Mouse (Mus musculus) forebrain, embryonic 11.5 days (tissue): Measurements from ENCODE around the gene Vkorc1l1. TPM values are rescaled to one million over a fixed set of nuclear protein-coding genes. Genes with fewer than 3 reads are reported as not detected.
A peak's percentile ranks its signal among the peaks of the same experiment; 100 is the strongest.

Experiments
- ATAC-seq: fragments of 200-750 bp; cut with Nextera tagmentation; replicated peaks from 2 replicates; pipeline ENCODE4 v1.8.0; 2017; ENCODE audit warnings: moderate TSS enrichment; ENCODE audit not compliant: low FRiP score
- DNase-seq: peaks from one replicate; pipeline ENCODE4 v3.0.0-alpha.2; 2017; ENCODE audit warnings: low spot score
- H3K27ac ChIP-seq: fragments of 300-500 bp; sonication (generic); 2 replicates; pipeline ENCODE4 v1.5.1; 2014; ENCODE audit warnings: low read depth, low read length
- H3K27me3 ChIP-seq: fragments of 300-500 bp; sonication (generic); 2 replicates; pipeline ENCODE4 v1.6.1; 2014; ENCODE audit warnings: mild to moderate bottlenecking, low read length, mixed read lengths; ENCODE audit not compliant: control insufficient read depth, insufficient read depth
- H3K36me3 ChIP-seq: fragments of 300-500 bp; sonication (generic); 2 replicates; pipeline ENCODE4 v1.6.1; 2014; ENCODE audit warnings: mild to moderate bottlenecking, low read length, moderate library complexity, mixed read lengths; ENCODE audit not compliant: control insufficient read depth, insufficient read depth
- H3K4me1 ChIP-seq: fragments of 300-500 bp; sonication (generic); replicated peaks from 2 replicates; pipeline ENCODE4 v1.6.1; 2014; ENCODE audit warnings: low read length, mixed read lengths; ENCODE audit not compliant: control insufficient read depth, insufficient read depth
- H3K4me2 ChIP-seq: fragments of 300-500 bp; sonication (generic); 2 replicates; pipeline ENCODE4 v1.6.1; 2014; ENCODE audit warnings: low read depth, mild to moderate bottlenecking, low read length, moderate library complexity, mixed read lengths; ENCODE audit not compliant: severe bottlenecking
- H3K4me3 ChIP-seq: fragments of 300-500 bp; sonication (generic); 2 replicates; pipeline ENCODE4 v1.5.1; 2014; ENCODE audit warnings: low read depth, low read length
- H3K9ac ChIP-seq: fragments of 300-500 bp; sonication (generic); 2 replicates; pipeline ENCODE4 v1.6.1; 2014; ENCODE audit warnings: low read length
- H3K9me3 ChIP-seq: fragments of 300-500 bp; sonication (generic); 2 replicates; pipeline ENCODE4 v1.6.1; 2016; ENCODE audit warnings: low read length, mixed read lengths; ENCODE audit not compliant: control insufficient read depth
- WGBS: fragments of 180-500 bp; shearing (Covaris S2); extraction: QIAGEN DNeasy Blood & Tissue Kit; methylation state at CpG from one replicate; pipeline ENCODE4 v1.1.7; 2014; 5-methylcytosine and 5-hydroxymethylcytosine counted together
- polyA plus RNA-seq: library from polyadenylated mRNA; unstranded; fragments of >200 nt; fragmentation: Nextera tagmentation; extraction: Ambion mirVana; gene quantifications from 2 replicates; pipeline ENCODE4 v1.2.1, GENCODE M21; 2014

Gene Vkorc1l1
- polyA plus RNA-seq: 32.1 and 35.7 TPM in 2 replicates

- DNase-seq (peak; percentile 100), ATAC-seq (peak; percentile 96)
- H3K9me3 ChIP-seq: no peaks in the 10 kb centered on the region
- WGBS: under 1% methylated on average over 48 of the region's 59 CpGs
- H3K9ac ChIP-seq: peak within 1 kb of the TSS; percentile 84
- 0 out of 2 replicates have a peak within 1 kb of the TSS, but pooled peaks have one; percentile 37 for H3K27ac ChIP-seq
- H3K36me3 ChIP-seq: no peaks in the 10 kb centered on the region
- H3K4me3 ChIP-seq: peak within 1 kb of the TSS; percentile 82
- peaks cover 7% of the 10 kb centered on the region; the same call in 1 of the 2 replicates for H3K4me1 ChIP-seq
- peak within 1 kb of the TSS; percentile 78 for H3K4me2 ChIP-seq
- H3K27me3 ChIP-seq: no peaks in the 10 kb centered on the region; the same call in 1 of the 2 replicates
Observed at GRCm38 (mm10) chr5:129941495-129942045, at the start of gene Vkorc1l1. Gene Vkorc1l1 (plus strand): TSS chr5:129941970.

DNA sequence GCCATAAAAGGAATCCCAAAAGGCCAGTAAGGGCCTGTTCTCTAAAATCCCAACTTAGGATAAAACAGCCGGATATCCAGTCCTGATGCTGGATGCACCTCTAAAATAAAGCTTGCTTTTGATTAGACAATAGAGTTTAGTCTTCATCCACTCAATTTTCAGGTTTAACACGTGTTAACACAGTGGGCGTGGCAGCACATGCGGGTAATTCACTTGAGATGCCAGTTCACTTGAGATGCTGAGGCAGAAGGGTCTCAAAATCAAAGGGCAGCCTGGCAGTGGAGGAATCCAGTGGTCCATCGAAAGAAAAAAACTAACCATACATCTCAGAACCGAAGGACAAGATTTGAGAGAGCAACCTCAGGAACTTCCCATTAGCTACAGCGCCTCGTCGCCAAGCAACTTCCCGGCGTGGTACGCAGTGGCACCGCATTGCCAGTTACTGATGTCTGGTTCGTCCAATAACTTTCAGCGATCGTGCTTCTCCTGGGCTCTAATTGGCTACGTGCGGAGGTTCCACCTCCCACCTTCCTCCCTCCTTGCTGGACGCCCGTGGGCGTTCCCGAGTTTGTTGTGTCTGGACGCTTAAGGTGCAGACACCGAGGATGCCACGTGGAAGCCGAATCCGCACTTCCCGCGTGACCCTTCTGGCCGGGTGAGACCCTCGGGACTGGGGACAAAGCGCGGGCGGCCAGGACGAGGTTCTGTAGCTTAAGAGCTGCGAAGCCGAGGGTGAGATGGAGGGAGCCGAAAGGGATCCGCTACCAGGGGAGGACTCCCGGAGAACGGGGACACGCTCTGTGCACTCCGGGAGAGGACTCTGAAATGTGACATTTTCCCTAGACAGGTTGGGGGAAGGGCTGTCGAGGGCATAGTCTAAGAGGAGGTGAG, 46.3 kb upstream of the Vkorc1l1 start, which contains the start of gene Zbed5:
Gene Zbed5, plus strand, starts transcription at position 526 of the 891 bp plus-strand sequence.
- no peaks in the 10 kb centered on the region for H3K9me3 ChIP-seq
- 3% methylated on average over 44 of the region's 44 CpGs for WGBS
- no peak within 1 kb of the TSS for H3K27ac ChIP-seq
- no peaks in the 10 kb centered on the region for H3K27me3 ChIP-seq
- no peaks in the 10 kb centered on the region for H3K36me3 ChIP-seq
- peak within 1 kb of the TSS; percentile 51 for H3K4me3 ChIP-seq
- peak within 1 kb of the TSS; percentile 78 for H3K4me2 ChIP-seq
- no peaks in the 10 kb centered on the region for H3K4me1 ChIP-seq
- H3K9ac ChIP-seq: peak within 1 kb of the TSS; percentile 49
- ATAC-seq (peak; percentile 100), DNase-seq (peak; percentile 90)

DNA sequence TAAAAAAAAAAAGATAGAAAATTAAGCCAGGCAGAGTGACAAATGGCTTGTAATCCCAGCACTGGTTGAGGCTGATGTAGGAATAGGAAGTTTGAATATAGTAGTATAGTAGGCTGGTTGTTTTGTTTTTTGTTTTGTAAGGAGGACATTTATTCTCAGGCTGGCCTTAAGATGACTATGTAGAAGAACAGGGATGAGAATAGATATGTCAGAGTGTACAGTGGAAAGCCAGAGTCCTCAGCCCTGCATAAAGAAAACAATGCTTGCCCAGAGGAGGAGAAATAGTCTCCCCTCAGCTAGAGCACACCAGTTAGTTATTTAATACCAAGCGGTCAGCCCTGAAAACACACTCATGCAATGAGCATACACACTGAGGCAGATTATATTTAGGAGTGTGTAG, 43.3 kb upstream of the Vkorc1l1 start, which contains the start of gene Phkg1:
Gene Phkg1, minus strand, starts transcription at position 101 of the 400 bp plus-strand sequence.
- no peak for DNase-seq
- no peak within 1 kb of the TSS for H3K9ac ChIP-seq
- no peak for ATAC-seq
- no peaks in the 10 kb centered on the region for H3K27me3 ChIP-seq
- no peak within 1 kb of the TSS for H3K4me3 ChIP-seq
- WGBS: 93% methylated on average over 1 of the region's 1 CpGs
- no peaks in the 10 kb centered on the region for H3K4me1 ChIP-seq
- no peaks in the 10 kb centered on the region for H3K9me3 ChIP-seq
- no peaks in the 10 kb centered on the region for H3K36me3 ChIP-seq
- H3K27ac ChIP-seq: no peak within 1 kb of the TSS
- no peak within 1 kb of the TSS for H3K4me2 ChIP-seq

GRCm38 (mm10) chr5:129907775-129908174, 34.0 kb upstream of the Vkorc1l1 start:
- H3K9ac ChIP-seq: peak overlapping the region; percentile 76
- H3K27ac ChIP-seq: peak overlapping the region; percentile 68; the same call in 1 of the 2 replicates
- peak overlapping the region; percentile 59 for H3K4me3 ChIP-seq
- ATAC-seq: no peak
- H3K9me3 ChIP-seq: no peaks in the 10 kb centered on the region
- peak overlapping the region; percentile 79 for H3K4me2 ChIP-seq
- 28% methylated on average over 4 of the region's 4 CpGs for WGBS
- H3K27me3 ChIP-seq: no peaks in the 10 kb centered on the region
- DNase-seq: no peak
- no peaks in the 10 kb centered on the region for H3K36me3 ChIP-seq
- H3K4me1 ChIP-seq: no peaks in the 10 kb centered on the region

GRCm38 (mm10) chr5:129908242-129908965, 33.4 kb upstream of the Vkorc1l1 start, which contains the start of gene Nupr1l:
Gene Nupr1l (plus strand): TSS chr5:129908540.
- no peaks in the 10 kb centered on the region for H3K36me3 ChIP-seq
- peak within 1 kb of the TSS; percentile 76 for H3K27ac ChIP-seq
- H3K9me3 ChIP-seq: no peaks in the 10 kb centered on the region
- H3K27me3 ChIP-seq: no peaks in the 10 kb centered on the region
- peak within 1 kb of the TSS; percentile 76 for H3K9ac ChIP-seq
- DNase-seq (peak; percentile 97), ATAC-seq (peak; percentile 99)
- H3K4me1 ChIP-seq: no peaks in the 10 kb centered on the region
- WGBS: under 1% methylated on average over 63 of the region's 63 CpGs
- H3K4me2 ChIP-seq: peak within 1 kb of the TSS; percentile 79
- H3K4me3 ChIP-seq: peak within 1 kb of the TSS; percentile 59

- ATAC-seq: no peak
- H3K9ac ChIP-seq: peak overlapping the region; percentile 76; the same call in 1 of the 2 replicates
- H3K27ac ChIP-seq: no peak overlapping the region
- 78% methylated on average over 9 of the region's 9 CpGs for WGBS
- no peak for DNase-seq
- H3K4me3 ChIP-seq: peak overlapping the region; percentile 59
- H3K36me3 ChIP-seq: no peaks in the 10 kb centered on the region
- H3K9me3 ChIP-seq: no peaks in the 10 kb centered on the region
- H3K4me2 ChIP-seq: peak overlapping the region; percentile 79
- H3K27me3 ChIP-seq: no peaks in the 10 kb centered on the region
- H3K4me1 ChIP-seq: no peaks in the 10 kb centered on the region
Observed at GRCm38 (mm10) chr5:129909147-129909546, 32.6 kb upstream of the Vkorc1l1 start.

DNA sequence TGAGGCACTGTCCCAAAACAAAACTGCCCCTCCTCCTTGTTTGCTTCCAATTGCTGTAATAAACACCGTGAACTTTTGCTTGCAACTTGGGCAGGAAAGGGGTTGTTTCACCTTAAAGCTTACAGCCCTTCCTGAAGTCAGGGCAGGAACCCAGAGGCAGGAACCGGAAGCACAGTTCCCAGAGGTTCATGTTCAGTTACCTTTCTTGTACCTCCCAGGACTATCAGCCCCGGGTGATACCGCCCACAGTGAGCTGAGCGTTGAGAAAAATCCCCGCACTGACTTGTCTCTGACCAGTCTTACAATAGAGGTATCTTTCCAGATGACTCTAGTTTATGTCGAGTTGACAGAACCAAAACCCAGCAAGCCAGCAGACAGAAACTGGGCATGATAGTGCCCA, 32.2 kb upstream of the Vkorc1l1 start:
- H3K4me2 ChIP-seq: no peak overlapping the region
- ATAC-seq: no peak
- no peak overlapping the region for H3K27ac ChIP-seq
- no peaks in the 10 kb centered on the region for H3K4me1 ChIP-seq
- no peak overlapping the region for H3K4me3 ChIP-seq
- no peak for DNase-seq
- H3K36me3 ChIP-seq: no peaks in the 10 kb centered on the region
- H3K27me3 ChIP-seq: no peaks in the 10 kb centered on the region
- H3K9ac ChIP-seq: no peak overlapping the region
- H3K9me3 ChIP-seq: no peaks in the 10 kb centered on the region
- 86% methylated on average over 7 of the region's 7 CpGs for WGBS

DNA sequence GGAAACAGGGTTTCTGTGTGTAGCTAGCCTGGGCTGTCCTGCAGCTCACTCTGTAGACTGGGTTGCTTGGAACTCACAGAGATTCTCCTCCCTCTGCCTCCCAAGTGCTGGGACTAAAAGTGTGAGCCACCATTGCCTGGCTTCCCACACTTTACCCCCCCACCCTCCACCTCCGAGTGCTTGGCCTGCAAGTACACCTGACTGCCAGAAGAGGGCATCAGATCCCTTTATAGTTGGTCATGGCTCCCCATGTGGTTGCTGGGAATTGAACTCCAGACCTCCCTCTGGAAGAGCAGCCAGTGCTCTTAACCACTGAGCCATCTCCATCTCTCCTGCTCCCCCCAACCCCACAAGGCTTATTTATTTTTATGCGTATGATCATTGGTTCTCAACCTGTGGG, 27.7 kb upstream of the Vkorc1l1 start:
- Histone ChIP-seq H3K27ac (no peak overlapping the region), H3K27me3 (no peaks in the 10 kb centered on the region), H3K4me2 (no peak overlapping the region), H3K4me3 (no peak overlapping the region), H3K9ac (no peak overlapping the region), H3K9me3 (no peaks in the 10 kb centered on the region), H3K4me1 (no peaks in the 10 kb centered on the region), H3K36me3 (no peaks in the 10 kb centered on the region)
- 28% methylated on average over 2 of the region's 2 CpGs for WGBS
- DNase-seq (peak; percentile 61), ATAC-seq (no peak)
